Mouse (Mus musculus): ENCODE measurements around the gene Tcp10a. TPM values are rescaled to one million over a fixed set of nuclear protein-coding genes. Genes with fewer than 3 reads are reported as not detected.
"Not testable (repeated sequence)": the region's sequence is repeated elsewhere in the genome, so short reads cannot be mapped to it uniquely, and the experiment has no call there.

Gene Tcp10a
- polyA plus RNA-seq, 1 experiment from 2014 or later, result not detected

- 78% methylated on average over 12 of the region's 13 CpGs for WGBS
Measured at GRCm38 (mm10) chr17:7383167-7384143, 59.0 kb downstream of the Tcp10a start.

DNA sequence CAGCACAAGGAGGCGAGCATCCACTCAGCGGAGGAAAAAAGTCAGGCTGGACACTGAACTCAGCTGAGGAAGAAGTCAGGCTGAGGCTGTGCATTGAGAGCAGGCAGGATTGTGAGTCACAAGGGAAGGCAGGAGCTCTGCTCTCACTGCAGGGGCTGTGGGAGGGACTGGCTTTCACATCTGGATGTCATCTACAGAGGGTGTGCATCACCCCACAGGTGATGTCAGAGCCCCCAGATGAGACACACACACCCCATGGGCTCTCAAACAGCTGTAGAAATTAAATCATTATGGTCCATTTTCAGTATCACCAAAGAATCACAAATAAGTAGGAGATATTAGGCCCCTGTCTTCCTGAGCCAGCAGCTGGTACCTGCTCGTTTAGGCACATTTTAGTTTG, 60.9 kb downstream of the Tcp10a start, which contains the start of gene Unc93a2:
Gene Unc93a2, minus strand, starts transcription at position 101 of the 400 bp plus-strand sequence.
- H3K4me1 ChIP-seq (replicated peaks); H3K4me3 ChIP-seq; DNase-seq (ENCODE audit: low spot score); H3K27ac ChIP-seq; H3K27me3 ChIP-seq (ENCODE audit: insufficient read depth, poor library complexity, severe bottlenecking); H3K9me3 ChIP-seq; H3K36me3 ChIP-seq: not testable (repeated sequence)
- 78% methylated on average over 3 of the region's 3 CpGs for WGBS

More at GRCm38 (mm10) chr17:7383167-7384143, 59.0 kb downstream of the Tcp10a start:
- not testable (repeated sequence) for DNase-seq (ENCODE audit: low spot score); H3K27ac ChIP-seq; H3K4me1 ChIP-seq (replicated peaks); H3K36me3 ChIP-seq; H3K4me3 ChIP-seq; H3K27me3 ChIP-seq (ENCODE audit: insufficient read depth, poor library complexity, severe bottlenecking); H3K9me3 ChIP-seq

- 76% methylated on average over 8 of the region's 8 CpGs for WGBS
Measured at GRCm38 (mm10) chr17:7386016-7386415, 61.6 kb downstream of the Tcp10a start.

DNA sequence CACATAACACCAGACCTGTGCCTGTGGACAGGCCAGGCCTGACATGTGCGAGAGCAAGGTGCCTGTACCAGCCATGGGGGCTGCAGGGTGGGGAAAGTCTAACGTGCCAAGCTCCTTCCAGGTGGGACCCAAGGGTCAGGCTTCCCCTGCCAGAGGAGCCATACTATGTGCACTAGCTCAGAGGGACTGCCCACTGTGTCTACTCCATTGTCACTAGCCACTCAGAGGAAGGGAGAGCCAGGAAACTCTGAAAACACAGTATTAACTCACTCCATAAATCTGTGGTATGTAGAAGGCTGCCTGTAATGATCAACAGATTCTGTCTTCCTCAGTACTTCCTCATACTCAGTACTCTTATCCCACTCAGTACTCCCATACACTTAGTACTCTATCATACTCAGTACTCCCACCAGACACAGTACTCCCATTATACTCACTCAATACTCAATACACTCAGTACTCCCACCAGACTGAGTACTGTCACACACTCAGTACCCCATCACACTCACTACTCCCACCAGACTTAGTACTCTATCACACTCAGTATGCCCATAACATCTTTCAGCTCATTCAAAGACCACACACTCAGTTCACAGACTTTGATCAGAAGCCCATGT, 64.0 kb downstream of the Tcp10a start:
- WGBS, result no CpG with 5 or more reads among the region's 2 CpGs

More at GRCm38 (mm10) chr17:7386016-7386415, 61.6 kb downstream of the Tcp10a start:
- H3K27me3 ChIP-seq (ENCODE audit: insufficient read depth, poor library complexity, severe bottlenecking); H3K4me3 ChIP-seq; H3K4me1 ChIP-seq (replicated peaks); H3K36me3 ChIP-seq; H3K9me3 ChIP-seq; H3K27ac ChIP-seq: not testable (repeated sequence)
- peak; percentile 2 for DNase-seq (ENCODE audit: low spot score)

DNA sequence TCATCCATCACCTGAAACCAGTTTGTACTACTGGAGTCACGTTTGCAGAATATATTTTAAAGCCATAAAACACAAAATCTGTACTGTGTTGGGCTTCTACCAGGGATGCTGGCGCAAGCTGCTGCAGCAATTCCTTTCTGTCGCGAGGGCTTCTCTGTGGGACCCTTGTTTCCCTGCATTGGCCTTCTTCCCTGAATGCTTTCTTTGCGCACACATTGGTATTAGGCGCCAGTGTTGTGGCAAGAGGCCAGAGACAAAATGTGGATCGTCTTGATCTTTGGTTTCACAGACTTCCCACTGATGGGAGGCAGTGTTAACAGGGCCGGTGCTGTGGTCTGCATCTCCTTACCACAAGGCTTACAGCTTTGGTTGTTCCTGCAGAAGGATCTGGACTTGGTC, 64.5 kb downstream of the Tcp10a start:
- not testable (repeated sequence) for H3K27ac ChIP-seq; H3K36me3 ChIP-seq; H3K27me3 ChIP-seq (ENCODE audit: insufficient read depth, poor library complexity, severe bottlenecking); H3K9me3 ChIP-seq; DNase-seq (ENCODE audit: low spot score); H3K4me1 ChIP-seq (replicated peaks); H3K4me3 ChIP-seq
- WGBS, result 82% methylated on average over 8 of the region's 8 CpGs

More for the DNA sequence above, 64.0 kb downstream of the Tcp10a start:
- not testable (repeated sequence) for H3K36me3 ChIP-seq; DNase-seq (ENCODE audit: low spot score); H3K27ac ChIP-seq; H3K27me3 ChIP-seq (ENCODE audit: insufficient read depth, poor library complexity, severe bottlenecking); H3K4me1 ChIP-seq (replicated peaks); H3K9me3 ChIP-seq; H3K4me3 ChIP-seq

GRCm38 (mm10) chr17:7389898-7390297, 65.5 kb downstream of the Tcp10a start:
- not testable (repeated sequence) for H3K27me3 ChIP-seq (ENCODE audit: insufficient read depth, poor library complexity, severe bottlenecking); DNase-seq (ENCODE audit: low spot score); H3K36me3 ChIP-seq; H3K4me3 ChIP-seq; H3K27ac ChIP-seq; H3K9me3 ChIP-seq; H3K4me1 ChIP-seq (replicated peaks)
- WGBS, result 84% methylated on average over 7 of the region's 7 CpGs

GRCm38 (mm10) chr17:7395116-7395515, 70.7 kb downstream of the Tcp10a start:
- H3K9me3 ChIP-seq; H3K36me3 ChIP-seq; H3K4me3 ChIP-seq; H3K27me3 ChIP-seq (ENCODE audit: insufficient read depth, poor library complexity, severe bottlenecking); H3K27ac ChIP-seq; H3K4me1 ChIP-seq (replicated peaks); DNase-seq (ENCODE audit: low spot score): not testable (repeated sequence)
- 85% methylated on average over 7 of the region's 7 CpGs for WGBS

Other genes with a start within 250 kb of the Tcp10a start
- gene Rps6ka2, start 154.5 kb upstream of the Tcp10a start, polyA plus RNA-seq (2016; fragmentation: Nextera tagmentation; extraction: Ambion mirVana), result 25.6 and 31.3 TPM in 2 replicates
- gene Ttll2, start 28.1 kb downstream of the Tcp10a start, polyA plus RNA-seq (2016; fragmentation: Nextera tagmentation; extraction: Ambion mirVana), result not detected in 2 replicates
- gene Gm49630, start 47.3 kb downstream of the Tcp10a start, polyA plus RNA-seq (2016; fragmentation: Nextera tagmentation; extraction: Ambion mirVana), result not detected in 2 replicates
- gene Unc93a2, start 60.8 kb downstream of the Tcp10a start, polyA plus RNA-seq (2016; fragmentation: Nextera tagmentation; extraction: Ambion mirVana), result not detected in 2 replicates